Mouse (Mus musculus): ENCODE data around the gene Zp3. TPM values are rescaled to one million over a fixed set of nuclear protein-coding genes. Genes with fewer than 3 reads are reported as not detected.

The Zp3 gene
- polyA plus RNA-seq, 1 experiment from 2014 or later = not detected

GRCm38 (mm10) chr5:136002751-136003151 is 22.9 kb downstream of the Zp3 start:
- Histone ChIP-seq H3K4me3 (ENCODE audit: low read depth, low read length) (no peak overlapping the region), H3K9ac (replicated peaks) (no peak overlapping the region), H3K4me2 (ENCODE audit: low read depth, low read length) (no peak overlapping the region), H3K36me3 (replicated peaks; ENCODE audit: insufficient read depth, low read length) (0 out of 2 replicates have a peak, but pooled peaks cover 9% of the 10 kb centered on the region), H3K4me1 (ENCODE audit: insufficient read depth) (peaks cover 2% of the 10 kb centered on the region; the same call in 1 of the 2 replicates), H3K27me3 (ENCODE audit: insufficient read depth, low read length) (no peaks in the 10 kb centered on the region), H3K27ac (ENCODE audit: low read depth) (no peak overlapping the region; the same call in 1 of the 2 replicates), H3K9me3 (ENCODE audit: low read length) (no peaks in the 10 kb centered on the region)
- no peak for ATAC-seq
- DNase-seq = no peak
- no peak for TF ChIP-seq CTCF (IDR thresholded peaks at IDR 0.05; ENCODE audit: low read depth)
- TF ChIP-seq EP300 (IDR thresholded peaks at IDR 0.05; ENCODE audit: low read depth) = no peak
- WGBS (ENCODE audit: insufficient replicate concordance) = 44% methylated on average over 3 of the region's 3 CpGs

- H3K4me3 ChIP-seq (ENCODE audit: low read depth, low read length) = no peak overlapping the region
- WGBS (ENCODE audit: insufficient replicate concordance) = 85% methylated on average over 4 of the region's 4 CpGs
- H3K4me1 ChIP-seq (ENCODE audit: insufficient read depth) = peaks cover 2% of the 10 kb centered on the region; the same call in 1 of the 2 replicates
- 0 out of 2 replicates have a peak, but pooled peaks cover 2% of the 10 kb centered on the region for H3K36me3 ChIP-seq (replicated peaks; ENCODE audit: insufficient read depth, low read length)
- TF ChIP-seq EP300 (IDR thresholded peaks at IDR 0.05; ENCODE audit: low read depth) (no peak), CTCF (IDR thresholded peaks at IDR 0.05; ENCODE audit: low read depth) (no peak)
- H3K4me2 ChIP-seq (ENCODE audit: low read depth, low read length) = no peak overlapping the region
- no peak overlapping the region for H3K9ac ChIP-seq (replicated peaks)
- no peak overlapping the region for H3K27ac ChIP-seq (ENCODE audit: low read depth)
- DNase-seq = no peak
- no peaks in the 10 kb centered on the region for H3K27me3 ChIP-seq (ENCODE audit: insufficient read depth, low read length)
- no peak for ATAC-seq
- H3K9me3 ChIP-seq (ENCODE audit: low read length) = no peaks in the 10 kb centered on the region
These were observed 24.6 kb downstream of the Zp3 start for GRCm38 (mm10) chr5:136004537-136004936.

- TF ChIP-seq CTCF (IDR thresholded peaks at IDR 0.05; ENCODE audit: low read depth) = no peak
- no peak for TF ChIP-seq EP300 (IDR thresholded peaks at IDR 0.05; ENCODE audit: low read depth)
These were observed 27.8 kb downstream of the Zp3 start for GRCm38 (mm10) chr5:136007745-136008144.

GRCm38 (mm10) chr5:136014877-136015276 is 35.0 kb downstream of the Zp3 start:
- TF ChIP-seq CTCF (IDR thresholded peaks at IDR 0.05; ENCODE audit: low read depth) = no peak
- no peak for TF ChIP-seq EP300 (IDR thresholded peaks at IDR 0.05; ENCODE audit: low read depth)
- Histone ChIP-seq H3K9me3 (ENCODE audit: low read length) (no peaks in the 10 kb centered on the region), H3K4me3 (ENCODE audit: low read depth, low read length) (no peak overlapping the region), H3K36me3 (replicated peaks; ENCODE audit: insufficient read depth, low read length) (peaks cover 18% of the 10 kb centered on the region), H3K27ac (ENCODE audit: low read depth) (no peak overlapping the region), H3K4me2 (ENCODE audit: low read depth, low read length) (no peak overlapping the region), H3K27me3 (ENCODE audit: insufficient read depth, low read length) (no peaks in the 10 kb centered on the region), H3K4me1 (ENCODE audit: insufficient read depth) (peaks cover 8% of the 10 kb centered on the region), H3K9ac (replicated peaks) (no peak overlapping the region)
- WGBS (ENCODE audit: insufficient replicate concordance) = 86% methylated on average over 10 of the region's 10 CpGs
- DNase-seq (no peak), ATAC-seq (no peak)

More at GRCm38 (mm10) chr5:136007745-136008144, 27.8 kb downstream of the Zp3 start:
- no peaks in the 10 kb centered on the region for H3K27me3 ChIP-seq (ENCODE audit: insufficient read depth, low read length)
- H3K4me2 ChIP-seq (ENCODE audit: low read depth, low read length) = no peak overlapping the region
- H3K27ac ChIP-seq (ENCODE audit: low read depth) = no peak overlapping the region
- peaks cover 19% of the 10 kb centered on the region for H3K36me3 ChIP-seq (replicated peaks; ENCODE audit: insufficient read depth, low read length)
- peak; percentile 33; the same call in 1 of the 2 replicates for ATAC-seq
- no peak overlapping the region for H3K9ac ChIP-seq (replicated peaks)
- DNase-seq = no peak
- H3K9me3 ChIP-seq (ENCODE audit: low read length) = no peaks in the 10 kb centered on the region
- 60% methylated on average over 7 of the region's 7 CpGs for WGBS (ENCODE audit: insufficient replicate concordance)
- H3K4me1 ChIP-seq (ENCODE audit: insufficient read depth) = no peaks in the 10 kb centered on the region; the same call in 1 of the 2 replicates
- H3K4me3 ChIP-seq (ENCODE audit: low read depth, low read length) = no peak overlapping the region

GRCm38 (mm10) chr5:136015586-136015985 is 35.7 kb downstream of the Zp3 start:
- no peak overlapping the region for H3K9ac ChIP-seq (replicated peaks)
- H3K27me3 ChIP-seq (ENCODE audit: insufficient read depth, low read length) = no peaks in the 10 kb centered on the region
- H3K4me1 ChIP-seq (ENCODE audit: insufficient read depth) = peaks cover 10% of the 10 kb centered on the region
- WGBS (ENCODE audit: insufficient replicate concordance) = 76% methylated on average over 10 of the region's 10 CpGs
- H3K4me2 ChIP-seq (ENCODE audit: low read depth, low read length) = no peak overlapping the region
- no peak overlapping the region for H3K4me3 ChIP-seq (ENCODE audit: low read depth, low read length)
- peaks cover 15% of the 10 kb centered on the region for H3K36me3 ChIP-seq (replicated peaks; ENCODE audit: insufficient read depth, low read length)
- TF ChIP-seq CTCF (IDR thresholded peaks at IDR 0.05; ENCODE audit: low read depth) (no peak), EP300 (IDR thresholded peaks at IDR 0.05; ENCODE audit: low read depth) (no peak)
- ATAC-seq = no peak
- no peak overlapping the region for H3K27ac ChIP-seq (ENCODE audit: low read depth)
- H3K9me3 ChIP-seq (ENCODE audit: low read length) = no peaks in the 10 kb centered on the region
- DNase-seq = no peak

GRCm38 (mm10) chr5:136016014-136016876 is 36.3 kb downstream of the Zp3 start:
- H3K27me3 ChIP-seq (ENCODE audit: insufficient read depth, low read length) = no peaks in the 10 kb centered on the region
- no peaks in the 10 kb centered on the region for H3K9me3 ChIP-seq (ENCODE audit: low read length)
- no peak overlapping the region for H3K4me3 ChIP-seq (ENCODE audit: low read depth, low read length)
- no peak overlapping the region for H3K27ac ChIP-seq (ENCODE audit: low read depth)
- WGBS (ENCODE audit: insufficient replicate concordance) = 73% methylated on average over 10 of the region's 10 CpGs
- no peak overlapping the region for H3K4me2 ChIP-seq (ENCODE audit: low read depth, low read length)
- DNase-seq (no peak), ATAC-seq (no peak)
- H3K9ac ChIP-seq (replicated peaks) = no peak overlapping the region
- TF ChIP-seq EP300 (IDR thresholded peaks at IDR 0.05; ENCODE audit: low read depth) (no peak), CTCF (IDR thresholded peaks at IDR 0.05; ENCODE audit: low read depth) (no peak)
- H3K4me1 ChIP-seq (ENCODE audit: insufficient read depth) = peaks cover 10% of the 10 kb centered on the region
- peaks cover 12% of the 10 kb centered on the region for H3K36me3 ChIP-seq (replicated peaks; ENCODE audit: insufficient read depth, low read length)

All from liver, postnatal 0 days (tissue).